Mouse (Mus musculus) T-helper 17 cell (primary cell): ENCODE data around the gene Gm28845.

Source experiments
- in situ Hi-C, 2 experiments: fragments of 300-600 bp; cut with MboI, MseI; formaldehyde crosslinking; loops; 1 replicate in 1 of 2; 2 replicates in 1 of 2; pipeline ENCODE4 v1.15.1; 2025; ENCODE audit warnings: high pct_unique_total_duplicates in 2 of 2

Gm28845 gene

GRCm38 (mm10) chr1:65119438-65119837 lies at the start of gene Gm28845:
Gm28845 (minus strand) TSS chr1:65119558.
- in situ Hi-C loops, result no loop called here

- in situ Hi-C loops, result no loop called here
Measured at GRCm38 (mm10) chr1:65167496-65167895, 48.1 kb upstream of the Gm28845 start.

GRCm38 (mm10) chr1:65162210-65162609 lies 42.9 kb upstream of the Gm28845 start:
- in situ Hi-C loops, result no loop called here

GRCm38 (mm10) chr1:65156111-65156510 lies 36.8 kb upstream of the Gm28845 start:
- in situ Hi-C loops, result no loop called here

GRCm38 (mm10) chr1:65154814-65155213 lies 35.5 kb upstream of the Gm28845 start:
- in situ Hi-C loops, result no loop called here

- in situ Hi-C loops, result no loop called here
Measured at GRCm38 (mm10) chr1:65147971-65148370, 28.6 kb upstream of the Gm28845 start.

GRCm38 (mm10) chr1:65147326-65147725 lies 28.0 kb upstream of the Gm28845 start:
- in situ Hi-C loops, result no loop called here

- in situ Hi-C loops, result no loop called here
Measured at GRCm38 (mm10) chr1:65146601-65147000, 27.2 kb upstream of the Gm28845 start.

- in situ Hi-C loops, result no loop called here
Measured at GRCm38 (mm10) chr1:65144783-65145182, 25.4 kb upstream of the Gm28845 start.

- in situ Hi-C loops, result no loop called here
Measured at GRCm38 (mm10) chr1:65137560-65137959, 18.2 kb upstream of the Gm28845 start.

GRCm38 (mm10) chr1:65132833-65133232 lies 13.5 kb upstream of the Gm28845 start:
- in situ Hi-C loops, result no loop called here

GRCm38 (mm10) chr1:65131671-65132070 lies 12.3 kb upstream of the Gm28845 start:
- in situ Hi-C loops, result no loop called here

GRCm38 (mm10) chr1:65130226-65130625 lies 10.9 kb upstream of the Gm28845 start:
- in situ Hi-C loops, result no loop called here

- in situ Hi-C loops, result no loop called here
Measured at GRCm38 (mm10) chr1:65129634-65130180, 10.3 kb upstream of the Gm28845 start.

GRCm38 (mm10) chr1:65122574-65123372 lies 3.4 kb upstream of the Gm28845 start, which contains the start of gene D630023F18Rik:
D630023F18Rik (minus strand) TSS chr1:65123214.
- in situ Hi-C loops, result no loop called here

GRCm38 (mm10) chr1:65118150-65118913 lies 1.0 kb downstream of the Gm28845 start:
- in situ Hi-C loops, result no loop called here

- in situ Hi-C loops, result no loop called here
Measured at GRCm38 (mm10) chr1:65113536-65114172, 5.7 kb downstream of the Gm28845 start.

- in situ Hi-C loops, result no loop called here
Measured at GRCm38 (mm10) chr1:65112807-65113196, 6.6 kb downstream of the Gm28845 start.

- in situ Hi-C loops, result no loop called here
Measured at GRCm38 (mm10) chr1:65112031-65112806, 7.1 kb downstream of the Gm28845 start.

GRCm38 (mm10) chr1:65109756-65110435 lies 9.5 kb downstream of the Gm28845 start:
- in situ Hi-C loops, result no loop called here

- in situ Hi-C loops, result no loop called here
Measured at GRCm38 (mm10) chr1:65109196-65109595, 10.2 kb downstream of the Gm28845 start.
